Mouse (Mus musculus) ovary, adult 18-20 months (tissue): ENCODE results near the gene Insrr.
"Not testable (repeated sequence)": the region's sequence is repeated elsewhere in the genome, so short reads cannot be mapped to it uniquely, and the experiment has no call there.

Experiments used
- DNase-seq: peaks from one replicate; pipeline ENCODE4 v3.0.0; 2022; ENCODE audit warnings: low spot score, mixed read lengths

Insrr gene

DNA sequence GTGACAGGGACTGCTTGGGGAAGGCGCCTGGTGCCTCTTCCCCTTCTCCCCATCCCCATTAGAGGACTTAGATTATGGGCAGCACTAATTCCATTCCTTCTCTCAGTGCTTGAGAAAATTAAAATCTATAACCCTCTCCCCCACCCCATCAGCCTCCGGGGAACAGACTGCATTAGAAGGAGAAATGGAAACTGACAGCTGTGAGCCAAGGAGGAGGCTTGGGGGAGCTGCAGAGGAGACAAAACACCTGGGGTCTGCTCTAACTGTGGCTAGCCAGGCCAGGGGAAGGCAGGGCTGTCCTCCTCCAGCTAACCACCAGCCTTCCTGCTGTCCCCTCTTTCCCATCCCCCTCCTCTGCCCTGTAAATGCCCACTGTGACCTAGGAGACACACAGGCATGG lies 17.7 kb upstream of the Insrr start:
- no peak for DNase-seq

DNA sequence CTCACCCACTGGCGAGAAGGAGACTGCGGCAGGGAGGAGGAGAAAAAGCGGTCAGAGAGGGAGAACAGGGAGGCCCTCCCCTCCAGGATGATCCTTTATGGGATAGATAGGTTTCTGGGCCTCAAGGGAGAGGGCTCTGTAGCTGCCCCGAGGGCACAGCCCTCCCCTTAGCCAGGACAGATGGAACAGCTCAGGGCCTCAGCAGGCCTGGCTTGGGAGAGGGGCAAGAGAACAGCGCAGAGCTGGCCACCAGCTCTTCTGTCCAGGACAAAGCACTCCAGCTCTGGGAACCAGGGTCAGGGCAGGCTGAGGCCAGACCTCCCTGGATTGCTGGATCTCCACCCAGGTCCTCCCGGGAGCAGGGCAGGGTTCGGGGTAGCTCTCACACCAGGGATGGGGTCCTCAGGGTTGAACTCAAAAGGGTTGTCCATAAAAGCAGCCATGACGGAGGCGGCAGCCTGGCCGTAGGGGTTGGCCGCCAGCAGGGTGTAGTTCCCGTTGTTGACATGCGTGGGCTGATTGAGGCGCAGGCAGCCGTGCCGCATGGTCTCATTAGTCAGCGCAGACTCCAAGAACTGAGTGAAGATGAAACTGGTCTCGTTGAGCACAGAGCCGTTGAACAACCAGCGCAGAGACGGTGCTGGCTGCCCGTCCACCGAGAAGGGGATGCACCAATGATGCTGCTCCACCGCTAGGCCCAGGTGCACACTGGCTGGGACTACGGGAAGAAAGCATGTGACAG lies 13.3 kb upstream of the Insrr start:
- no peak for DNase-seq

DNA sequence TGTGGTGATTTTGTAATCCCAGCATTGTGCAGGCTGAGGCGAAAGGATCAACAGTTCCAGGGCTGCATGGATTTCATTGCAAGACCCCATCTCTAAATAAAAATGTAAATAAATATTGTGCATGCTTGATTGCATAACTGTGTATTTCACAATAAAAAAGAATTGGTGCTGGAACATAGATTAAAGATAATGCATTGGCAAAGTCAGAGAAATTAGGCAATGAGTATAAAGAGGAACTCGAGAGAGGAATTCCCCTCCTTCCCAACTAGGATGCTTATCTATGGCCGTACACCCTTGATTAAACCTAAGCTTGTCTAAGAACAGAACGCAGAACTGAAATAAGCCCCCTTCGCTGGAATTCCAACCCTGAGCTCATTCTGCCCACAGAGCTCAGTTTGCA lies 11.6 kb upstream of the Insrr start:
- DNase-seq = no peak

DNA sequence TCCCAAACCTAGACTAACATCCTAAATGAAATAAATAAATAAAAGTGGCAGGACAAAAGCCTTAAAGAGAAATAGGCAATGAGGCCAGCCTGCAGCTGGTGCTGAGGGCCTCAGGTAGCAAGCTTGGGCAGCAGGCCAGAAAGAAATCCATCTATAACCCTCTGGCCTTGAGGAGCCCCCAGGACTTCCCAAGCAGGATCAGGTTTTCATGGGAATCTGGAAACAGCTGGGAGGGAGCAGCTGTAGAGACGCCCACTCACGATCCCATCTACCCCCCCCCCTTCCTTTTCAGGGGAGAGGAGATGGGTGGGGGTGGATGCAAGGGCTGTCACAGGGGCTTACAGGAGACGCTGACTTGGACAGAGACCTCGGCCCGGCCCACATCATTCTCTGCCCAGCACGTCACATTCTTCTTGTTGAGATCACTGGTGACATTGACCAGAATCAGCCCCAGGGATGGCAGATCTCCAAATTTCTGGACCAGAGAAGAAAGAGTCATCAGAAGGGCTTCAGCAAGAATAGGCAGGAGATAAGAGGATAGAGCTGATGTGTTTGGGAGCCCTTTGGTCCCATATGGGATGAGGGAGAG lies 11.0 kb upstream of the Insrr start:
- no peak for DNase-seq

DNA sequence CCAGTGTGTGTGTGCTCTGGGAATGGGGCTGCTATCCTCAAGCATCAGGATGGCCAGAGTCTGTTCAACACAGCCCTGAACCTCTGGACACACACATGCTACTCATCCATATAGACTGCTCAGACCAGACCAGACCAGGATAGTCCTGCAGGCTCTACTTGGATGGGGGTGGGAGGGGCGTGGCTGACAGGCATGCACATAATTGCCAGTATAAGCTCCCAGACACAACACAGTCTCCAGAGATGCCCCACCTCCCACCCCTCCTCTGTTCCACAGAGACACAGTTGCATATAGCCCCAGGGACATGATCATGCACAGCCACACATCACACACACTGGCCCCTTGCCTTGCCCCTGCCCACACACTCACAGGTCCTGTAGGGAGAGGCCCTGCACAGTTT lies 7.5 kb upstream of the Insrr start:
- no peak for DNase-seq

DNA sequence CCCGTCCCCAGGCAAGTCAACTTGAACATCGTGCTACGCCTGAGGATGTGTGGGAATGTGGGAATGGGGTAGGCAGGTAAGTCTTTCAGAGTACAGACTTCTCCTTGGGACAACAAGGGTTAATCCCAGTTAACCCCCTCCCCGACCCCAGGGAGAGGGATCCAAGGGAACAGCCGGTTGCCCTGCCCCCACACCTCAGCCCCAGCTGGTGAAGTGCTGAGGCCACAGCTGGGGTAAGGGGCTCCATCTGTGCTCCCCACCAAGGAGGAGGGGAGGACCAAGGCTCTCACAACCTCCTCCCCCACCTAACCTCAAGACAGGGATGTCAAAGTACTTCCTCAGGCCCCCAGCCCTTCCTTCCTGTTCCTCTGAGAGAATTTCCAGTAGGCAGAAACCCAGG lies 7.0 kb upstream of the Insrr start:
- DNase-seq = no peak

DNA sequence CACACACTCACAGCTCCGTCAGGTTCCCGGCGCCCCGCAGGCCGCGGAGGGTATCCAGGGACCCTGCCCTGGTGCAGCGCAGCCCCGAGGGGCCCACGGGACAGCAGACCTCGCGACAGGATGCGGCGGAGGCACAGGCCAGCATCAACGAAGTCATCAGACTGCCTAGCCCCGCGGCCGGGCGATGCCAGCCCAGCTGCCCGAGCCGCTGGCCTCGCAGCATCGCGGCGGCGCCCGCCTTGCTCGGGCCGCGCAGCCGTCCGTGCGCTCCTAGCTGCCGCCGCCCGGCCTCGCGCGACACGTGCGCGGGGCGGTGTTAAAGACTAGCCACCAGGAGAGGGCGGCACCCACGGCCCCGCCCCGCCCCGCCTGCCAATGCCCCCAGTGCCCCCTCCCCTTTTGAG lies 1.8 kb upstream of the Insrr start, which contains the start of gene Ntrk1:
Gene Ntrk1, minus strand, starts transcription at position 241 of the 404 bp plus-strand sequence.
- no peak for DNase-seq

DNA sequence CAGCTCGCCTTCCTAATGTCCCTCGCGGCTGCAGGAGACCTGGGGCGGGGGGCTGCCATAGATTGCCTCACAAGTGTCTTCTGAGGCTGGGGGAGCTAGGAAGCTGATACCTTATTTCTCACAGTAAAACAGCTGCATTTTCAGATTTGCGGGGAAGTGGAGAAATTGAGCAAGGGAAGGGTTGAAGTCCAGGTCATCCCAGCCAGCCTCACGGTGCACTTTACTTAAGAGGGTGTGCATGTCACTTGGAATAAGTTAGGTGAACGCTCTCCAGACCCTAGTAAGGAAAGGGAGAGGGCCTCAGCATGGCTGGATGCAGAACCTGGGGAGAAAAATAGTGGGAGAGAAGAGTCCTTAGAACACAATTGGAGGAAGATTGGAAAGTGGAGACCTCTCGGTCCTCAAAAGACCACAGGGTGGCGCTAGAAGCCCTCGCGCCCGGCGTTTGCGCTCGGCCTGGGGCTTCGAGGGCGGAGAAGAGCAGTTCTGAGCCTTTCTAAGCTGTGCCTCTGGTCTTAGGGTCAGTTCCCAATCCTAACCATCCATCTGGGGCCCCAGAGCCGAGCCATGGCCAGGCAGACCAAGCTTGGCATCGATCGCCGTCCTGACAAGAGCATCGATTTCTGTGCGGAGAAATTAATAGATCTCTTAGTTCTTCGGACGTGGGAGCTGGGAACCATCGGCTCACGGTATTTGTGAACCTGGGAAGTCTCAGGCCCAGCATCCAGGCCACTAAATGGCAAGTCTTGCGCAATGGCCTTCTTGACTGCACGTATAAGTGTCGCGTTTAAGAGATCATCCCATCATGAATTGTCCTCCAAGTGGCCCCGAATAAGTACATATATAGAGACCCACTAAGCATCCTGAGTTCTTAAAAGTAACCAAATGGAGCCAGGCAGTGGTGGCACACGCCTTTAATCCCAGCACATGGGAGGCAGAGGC lies 1.1 kb upstream of the Insrr start:
- DNase-seq = no peak

DNA sequence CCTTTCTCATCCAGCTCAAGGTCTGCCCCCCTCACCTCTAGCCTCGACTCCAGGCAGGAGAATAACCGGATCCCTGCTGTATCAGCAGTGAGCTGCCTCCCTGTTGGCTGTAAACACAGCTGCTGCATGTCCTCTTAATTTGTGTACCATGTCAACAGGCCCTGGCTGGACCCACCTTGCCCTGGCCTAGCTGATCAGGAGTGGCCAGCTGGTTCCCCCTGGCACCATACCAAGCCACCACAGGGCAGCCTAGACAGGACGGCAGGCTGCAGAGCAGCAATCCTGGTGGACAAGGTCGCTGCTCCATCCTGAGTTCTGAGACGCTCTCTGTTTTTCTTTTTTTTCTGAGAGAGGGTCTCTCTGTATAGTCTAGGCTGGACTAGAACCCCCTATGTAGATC lies 4.9 kb downstream of the Insrr start:
- DNase-seq = no peak

DNA sequence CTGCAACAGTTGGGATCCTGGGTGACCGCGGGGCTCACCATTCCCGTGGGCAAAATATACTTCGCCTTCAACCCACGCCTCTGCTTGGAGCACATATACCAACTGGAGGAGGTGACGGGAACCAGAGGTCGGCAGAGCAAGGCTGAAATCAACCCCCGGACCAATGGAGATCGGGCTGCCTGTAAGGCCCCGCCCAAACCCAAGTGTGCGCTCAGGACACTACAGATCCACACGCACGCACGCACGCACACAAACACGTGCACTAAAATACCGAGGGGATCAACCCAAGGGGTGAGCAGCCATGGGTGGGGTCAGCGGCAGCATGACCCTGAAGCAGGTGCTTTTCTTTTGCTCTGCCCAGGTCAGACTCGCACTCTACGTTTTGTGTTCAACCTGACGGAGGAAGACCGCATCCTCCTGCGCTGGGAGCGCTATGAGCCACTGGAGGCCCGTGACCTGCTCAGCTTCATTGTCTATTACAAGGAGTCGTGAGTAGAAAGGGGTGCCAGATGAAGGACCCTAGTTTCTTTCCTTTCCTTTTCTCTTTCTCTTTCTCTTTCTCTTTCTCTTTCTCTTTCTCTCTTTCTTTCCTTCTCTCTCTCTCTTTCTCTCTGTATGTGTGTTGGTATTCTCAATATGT lies 7.4 kb downstream of the Insrr start:
- DNase-seq = no peak

DNA sequence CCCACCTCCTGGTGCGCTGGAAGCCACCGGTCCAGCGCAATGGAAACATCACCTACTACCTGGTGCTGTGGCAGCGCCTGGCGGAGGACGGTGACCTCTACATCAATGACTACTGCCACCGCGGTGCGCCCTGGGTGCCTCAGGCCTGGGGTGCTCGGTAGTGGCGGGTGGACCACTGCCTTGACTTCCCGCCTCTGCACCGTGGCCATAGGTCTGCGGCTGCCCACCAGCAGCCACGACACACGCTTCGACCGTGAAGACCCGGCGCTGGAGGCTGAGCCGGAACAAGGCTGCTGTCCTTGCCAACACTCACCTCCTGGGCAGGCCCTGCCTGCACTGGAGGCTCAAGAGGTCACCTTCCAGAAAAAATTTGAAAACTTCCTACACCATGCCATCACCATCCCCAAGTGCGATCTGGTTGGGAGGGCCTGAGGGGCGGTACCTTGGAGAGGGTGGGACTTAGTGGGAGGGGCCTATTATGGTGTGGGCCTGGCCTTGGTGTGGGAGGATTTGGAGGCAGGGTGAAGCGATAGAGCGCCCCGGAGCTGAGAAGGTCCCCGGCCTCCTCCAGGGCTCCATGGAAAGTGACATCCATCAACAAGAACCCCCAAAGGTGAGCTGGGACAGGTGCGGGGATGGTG lies 12.7 kb downstream of the Insrr start:
- no peak for DNase-seq

DNA sequence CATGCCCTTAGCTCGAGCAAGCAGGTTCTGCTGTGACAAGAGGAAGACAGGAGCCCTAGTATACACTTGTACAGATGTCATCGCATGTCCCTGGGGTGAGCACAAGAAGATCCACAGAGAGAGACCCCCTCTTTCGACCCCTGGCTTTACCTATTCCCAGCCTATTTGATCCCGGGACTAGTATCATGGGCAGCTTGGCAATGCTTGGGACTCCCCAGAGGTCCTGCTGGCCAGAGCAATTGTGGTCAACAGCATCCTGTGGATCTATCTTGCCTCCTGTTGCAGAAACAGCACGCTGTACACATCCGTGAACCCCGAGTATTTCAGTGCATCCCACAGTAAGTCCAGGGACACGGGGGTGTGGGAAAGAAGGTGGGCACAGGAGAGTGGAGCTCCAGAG lies 14.5 kb downstream of the Insrr start:
- no peak for DNase-seq

DNA sequence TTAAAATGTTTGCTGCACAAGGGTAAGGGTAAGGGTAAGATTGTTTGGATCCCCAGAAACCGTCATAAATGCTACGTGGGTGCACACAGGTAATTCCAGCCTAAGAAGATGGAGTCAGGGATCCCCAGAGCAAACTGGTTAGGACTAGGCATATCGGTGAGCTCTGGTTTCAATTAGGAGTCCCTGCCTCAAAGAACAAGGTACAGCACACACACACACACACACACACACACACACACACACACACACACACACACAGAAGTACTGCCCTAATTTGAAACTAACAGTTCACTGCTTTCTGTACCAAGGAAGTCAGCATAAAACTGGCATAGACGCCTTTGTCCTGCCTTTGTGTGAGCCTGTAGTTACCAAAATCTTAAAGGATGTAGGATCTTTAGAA lies 15.7 kb downstream of the Insrr start:
- DNase-seq = no peak

DNA sequence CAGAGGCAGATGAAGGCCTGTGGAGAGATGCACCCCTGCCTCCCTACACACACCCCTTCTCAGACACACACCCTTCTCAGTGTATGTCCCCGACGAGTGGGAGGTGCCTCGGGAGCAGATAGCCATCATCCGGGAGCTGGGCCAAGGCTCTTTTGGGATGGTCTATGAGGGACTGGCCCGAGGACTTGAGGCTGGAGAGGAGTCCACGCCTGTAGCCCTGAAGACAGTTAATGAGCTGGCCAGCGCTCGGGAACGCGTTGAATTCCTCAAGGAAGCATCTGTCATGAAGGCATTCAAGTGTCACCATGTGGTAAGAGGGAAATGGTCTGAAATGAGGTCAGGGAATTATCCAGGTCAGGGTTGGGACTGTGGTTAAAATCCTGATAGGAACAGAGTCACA lies 16.1 kb downstream of the Insrr start:
- DNase-seq = peak; percentile 42

DNA sequence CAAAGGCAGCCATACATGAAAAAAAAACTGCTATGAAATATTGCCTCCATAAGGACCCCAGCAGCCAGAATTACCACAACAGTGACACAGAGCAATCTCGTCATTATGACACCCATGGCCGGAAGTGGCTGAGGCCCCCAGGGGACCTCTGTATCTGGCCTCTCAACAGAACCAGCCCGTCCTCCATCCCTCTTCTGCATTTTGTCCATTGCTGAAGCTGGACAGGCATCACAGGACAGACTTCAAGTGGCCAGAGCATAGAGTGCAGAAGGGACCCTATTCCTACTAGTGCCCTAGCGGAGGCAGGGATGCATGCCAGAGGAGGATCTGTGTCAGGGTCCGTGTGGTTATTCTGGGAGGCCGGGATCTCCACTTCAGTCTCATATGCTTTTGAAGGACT lies 19.4 kb downstream of the Insrr start:
- no peak for DNase-seq

DNA sequence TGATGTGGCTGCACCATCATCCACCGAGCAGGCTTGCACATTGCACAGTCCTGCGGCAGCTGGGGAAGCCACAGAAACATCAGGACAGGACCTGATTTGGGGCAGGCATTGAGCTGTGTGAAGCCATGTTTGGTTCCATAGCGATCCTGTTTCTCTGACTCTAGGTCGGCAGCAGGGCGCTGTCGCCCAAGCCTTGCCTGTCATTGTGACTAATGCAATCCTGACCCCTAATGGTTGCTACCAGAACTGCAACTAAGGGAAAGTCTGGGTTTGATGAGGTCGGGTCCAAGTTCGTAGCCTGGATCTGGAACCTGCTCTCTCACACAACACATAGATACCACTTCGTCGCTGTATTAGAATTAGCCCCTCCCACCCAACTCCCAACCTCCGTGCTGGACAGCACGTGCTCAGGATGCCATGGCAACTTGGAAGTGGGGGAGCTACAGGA lies 19.9 kb downstream of the Insrr start:
- peak; percentile 25 for DNase-seq

DNA sequence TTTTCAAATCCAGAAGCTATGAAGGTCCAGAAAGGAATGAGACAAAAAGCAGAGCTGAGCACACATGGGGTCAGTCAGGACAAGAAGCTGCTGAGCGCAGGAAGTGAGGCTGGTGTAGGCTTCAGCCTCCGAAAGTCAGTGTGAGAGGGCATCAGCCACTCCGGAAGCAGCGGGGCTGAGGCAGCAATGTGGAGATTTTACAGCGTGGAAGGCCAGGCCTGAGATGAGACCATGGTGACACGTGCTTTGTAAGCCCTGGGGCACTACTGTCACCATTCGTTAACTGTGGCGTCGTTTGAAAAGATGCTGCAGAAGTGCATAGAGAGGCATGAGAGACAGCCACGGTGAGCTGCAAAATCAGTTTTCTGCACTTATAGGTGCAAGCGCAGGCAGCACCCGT lies 21.5 kb downstream of the Insrr start:
- no peak for DNase-seq

DNA sequence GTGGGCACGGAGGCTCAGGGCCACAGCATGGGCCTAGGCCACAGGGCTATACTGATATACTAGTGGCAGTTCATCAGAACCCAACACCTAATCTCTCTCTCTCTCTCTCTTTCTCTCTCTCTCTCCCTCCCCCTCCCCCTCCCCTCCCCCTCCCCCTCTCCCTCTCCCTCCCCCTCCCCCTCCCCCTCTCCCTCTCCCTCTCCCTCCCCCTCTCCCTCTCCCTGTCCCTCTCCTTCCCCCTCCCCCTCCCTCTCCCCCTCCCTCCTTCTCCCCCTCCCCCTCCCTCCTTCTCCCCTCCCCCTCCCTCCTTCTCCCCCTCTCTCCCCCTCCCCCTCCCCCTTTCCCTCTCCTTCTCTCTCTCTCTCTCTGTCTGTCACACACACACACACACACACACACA lies 27.5 kb downstream of the Insrr start, which contains the start of gene Pear1:
Gene Pear1, minus strand, starts transcription at position 101 of the 400 bp plus-strand sequence.
- DNase-seq = not testable (repeated sequence)

DNA sequence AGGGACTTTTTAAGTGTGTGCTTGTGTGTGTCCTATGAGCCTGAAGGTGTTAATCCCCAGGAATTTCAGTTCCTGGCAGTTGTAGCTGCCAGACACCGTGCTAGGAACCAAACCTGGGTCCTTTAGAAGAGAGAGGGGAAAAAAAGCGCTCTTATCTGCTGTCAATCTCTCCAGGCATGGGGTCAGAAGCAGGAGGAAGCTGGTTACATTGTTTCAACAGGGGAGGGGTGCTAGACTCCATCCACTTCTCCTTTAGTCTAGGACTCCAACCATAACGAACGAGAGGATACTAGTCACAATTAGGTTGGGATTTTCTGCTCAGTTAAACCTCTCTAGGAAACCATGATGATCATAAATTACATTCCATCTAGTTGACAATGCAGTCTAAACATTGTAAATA lies 31.7 kb downstream of the Insrr start:
- no peak for DNase-seq

DNA sequence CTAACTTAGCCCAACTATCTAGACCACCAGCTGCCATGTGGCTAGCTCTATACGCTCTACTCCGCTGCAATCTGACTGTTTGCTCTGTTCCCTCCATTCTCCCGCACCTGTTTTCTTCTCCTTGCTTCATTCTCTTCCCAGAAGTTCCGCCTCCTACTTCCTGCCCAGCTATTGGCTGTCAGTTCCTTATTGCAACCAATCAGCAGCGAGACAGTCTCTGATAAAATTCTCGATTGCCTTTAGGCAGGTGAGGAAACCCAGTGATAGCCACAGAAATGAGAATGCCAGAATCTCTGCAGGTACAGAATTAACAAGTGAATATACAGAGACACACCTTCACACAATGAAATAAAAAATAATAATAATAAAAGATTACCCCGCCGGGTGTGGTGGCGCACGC lies 32.3 kb downstream of the Insrr start:
- no peak for DNase-seq

DNA sequence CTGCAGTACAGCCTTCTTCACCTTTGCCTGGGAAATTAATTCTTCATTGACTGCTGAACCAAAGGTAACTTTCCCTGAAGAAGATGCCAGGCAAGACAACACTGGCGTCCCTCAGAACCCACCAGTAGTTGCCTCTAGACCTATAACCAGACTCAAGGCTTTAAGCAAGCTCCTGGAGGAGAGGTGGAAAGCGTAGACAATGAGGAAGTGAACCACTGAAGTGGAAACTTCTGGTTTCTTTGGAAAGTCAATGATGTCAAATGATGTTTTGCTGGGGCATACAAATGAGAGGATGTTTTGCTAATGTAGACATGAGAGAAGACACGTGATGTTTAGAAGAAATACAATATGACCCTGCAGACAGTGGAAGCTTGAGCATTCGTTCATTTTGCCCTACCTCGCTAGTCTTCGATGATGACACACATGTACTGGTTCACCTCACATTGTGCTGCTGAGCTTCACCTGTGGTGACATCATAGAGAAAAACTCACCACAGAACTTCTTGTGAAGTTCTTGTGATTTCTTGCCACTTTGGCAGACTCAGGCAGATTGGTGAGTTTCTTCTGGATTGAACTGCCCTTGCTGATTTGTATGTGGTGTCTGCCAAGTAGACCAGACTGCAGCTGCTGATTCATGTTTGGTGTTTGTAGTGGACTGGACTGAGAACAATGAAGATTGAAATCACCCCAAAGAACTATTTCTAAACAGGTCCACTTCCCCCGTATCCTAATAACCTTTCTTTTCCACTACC lies 35.5 kb downstream of the Insrr start:
- DNase-seq = no peak
